Comparison of ENCODE assay signal across 8 mouse cellular contexts in genomic region chr11:102244926-102245449, GRCm38 (mm10). TPM values are rescaled to one million over a fixed set of nuclear protein-coding genes. Genes with fewer than 3 reads are reported as not detected.
DNase-seq lines count a peak whose midpoint lies in the region; ATAC-seq lines count a peak whose summit lies in the region.

No protein-coding gene starts in this region.

- peak overlapping the region; percentile 43 for H3K4me3 ChIP-seq in hindbrain, embryonic 16.5 days (ENCODE audit: low read length)
- peak overlapping the region; percentile 24 for H3K4me3 ChIP-seq in limb, embryonic 11.5 days (ENCODE audit: low read depth, low read length)
- peak overlapping the region; percentile 39 for H3K4me3 ChIP-seq in midbrain, embryonic 12.5 days
- peak overlapping the region; percentile 36 for H3K4me3 ChIP-seq in stomach, embryonic 15.5 days (replicated peaks)

- ATAC-seq in hindbrain, embryonic 16.5 days: peak; percentile 89
- peak; percentile 58 for ATAC-seq in limb, embryonic 11.5 days (ENCODE audit: insufficient number of reproducible peaks, low FRiP score, low TSS enrichment, low read depth)
- ATAC-seq in midbrain, embryonic 12.5 days (ENCODE audit: low FRiP score, low read depth): peak; percentile 57; the same call in 1 of the 2 replicates
- ATAC-seq in stomach, embryonic 15.5 days (ENCODE audit: insufficient read depth, low FRiP score, low read depth): peak; percentile 72

- H3K36me3 ChIP-seq in hindbrain, embryonic 16.5 days (ENCODE audit: control insufficient read depth, insufficient read depth, low read length): no peaks in the 10 kb centered on the region
- H3K36me3 ChIP-seq in limb, embryonic 11.5 days (ENCODE audit: control insufficient read depth, insufficient read depth, low read length): no peaks in the 10 kb centered on the region
- H3K36me3 ChIP-seq in midbrain, embryonic 12.5 days: no peaks in the 10 kb centered on the region
- no peaks in the 10 kb centered on the region for H3K36me3 ChIP-seq in stomach, embryonic 15.5 days

- peaks cover 17% of the 10 kb centered on the region for H3K4me1 ChIP-seq in hindbrain, embryonic 16.5 days (ENCODE audit: control insufficient read depth, insufficient read depth, low read depth, low read length)
- H3K4me1 ChIP-seq in limb, embryonic 11.5 days (ENCODE audit: control insufficient read depth, insufficient read depth, low read length): peaks cover 8% of the 10 kb centered on the region; the same call in 1 of the 2 replicates
- peaks cover 28% of the 10 kb centered on the region for H3K4me1 ChIP-seq in midbrain, embryonic 12.5 days
- H3K4me1 ChIP-seq in stomach, embryonic 15.5 days: peaks cover 29% of the 10 kb centered on the region

- peak; percentile 25 for DNase-seq in thymus, postnatal 25 days
- DNase-seq in thymus, postnatal 10 days (ENCODE audit: low spot score in 2 of 2): no peak
- DNase-seq in cerebellum, adult 9-11 months: peak; percentile 61
- DNase-seq in frontal cortex, postnatal 14 days (ENCODE audit: low spot score in 2 of 2): peak; percentile 75 to 82
- DNase-seq in limb, embryonic 11.5 days (ENCODE audit: low spot score): peak; percentile 62

- H3K9ac ChIP-seq in hindbrain, embryonic 16.5 days (ENCODE audit: low read depth, low read length): peak overlapping the region; percentile 58
- H3K9ac ChIP-seq in limb, embryonic 11.5 days (ENCODE audit: low read length): peak overlapping the region; percentile 46
- H3K9ac ChIP-seq in midbrain, embryonic 12.5 days (replicated peaks): peak overlapping the region; percentile 59
- H3K9ac ChIP-seq in stomach, embryonic 15.5 days: peak overlapping the region; percentile 29; the same call in 1 of the 2 replicates

- no peaks in the 10 kb centered on the region for H3K9me3 ChIP-seq in hindbrain, embryonic 16.5 days (ENCODE audit: control insufficient read depth, low read length)
- H3K9me3 ChIP-seq in limb, embryonic 11.5 days (ENCODE audit: control insufficient read depth, low read length): no peaks in the 10 kb centered on the region
- no peaks in the 10 kb centered on the region for H3K9me3 ChIP-seq in midbrain, embryonic 12.5 days
- H3K9me3 ChIP-seq in stomach, embryonic 15.5 days: no peaks in the 10 kb centered on the region

- H3K4me2 ChIP-seq in hindbrain, embryonic 16.5 days (ENCODE audit: low read length): peak overlapping the region; percentile 85
- H3K4me2 ChIP-seq in limb, embryonic 11.5 days (ENCODE audit: low read depth, severe bottlenecking): peak overlapping the region; percentile 63
- H3K4me2 ChIP-seq in midbrain, embryonic 12.5 days (replicated peaks): peak overlapping the region; percentile 76
- H3K4me2 ChIP-seq in stomach, embryonic 15.5 days: peak overlapping the region; percentile 75

- H3K27me3 ChIP-seq in hindbrain, embryonic 16.5 days (replicated peaks; ENCODE audit: control insufficient read depth, insufficient read depth, low read length): no peaks in the 10 kb centered on the region
- no peaks in the 10 kb centered on the region for H3K27me3 ChIP-seq in limb, embryonic 11.5 days (ENCODE audit: control insufficient read depth, insufficient read depth, low read length)
- no peaks in the 10 kb centered on the region for H3K27me3 ChIP-seq in midbrain, embryonic 12.5 days
- H3K27me3 ChIP-seq in stomach, embryonic 15.5 days (replicated peaks): no peaks in the 10 kb centered on the region

- WGBS in hindbrain, embryonic 16.5 days: under 1% methylated on average over 32 of the region's 32 CpGs
- 3% methylated on average over 32 of the region's 32 CpGs for WGBS in limb, embryonic 11.5 days
- WGBS in midbrain, embryonic 12.5 days: under 1% methylated on average over 32 of the region's 32 CpGs
- under 1% methylated on average over 32 of the region's 32 CpGs for whole genome bisulfite sequencing in stomach, embryonic 15.5 days

- peak overlapping the region; percentile 71 for H3K27ac ChIP-seq in hindbrain, embryonic 16.5 days (ENCODE audit: low read depth, low read length)
- H3K27ac ChIP-seq in limb, embryonic 11.5 days (replicated peaks; ENCODE audit: low read depth, low read length): no peak overlapping the region
- H3K27ac ChIP-seq in midbrain, embryonic 12.5 days (replicated peaks): peak overlapping the region; percentile 60
- peak overlapping the region; percentile 89 for H3K27ac ChIP-seq in stomach, embryonic 15.5 days

RNA-seq across cellular contexts. Expression of gene BC030867, which starts 3.7 kb away (rescaled TPM):
- 2.9 and 3.6 TPM in 2 replicates for polyA plus RNA-seq in hindbrain, embryonic 16.5 days (2015; fragmentation: Nextera tagmentation; extraction: Ambion mirVana)
- 26.9 and 27.8 TPM in 2 replicates for polyA plus RNA-seq in limb, embryonic 11.5 days (2014; fragmentation: Nextera tagmentation; extraction: Ambion mirVana)
- polyA plus RNA-seq in midbrain, embryonic 12.5 days (2016; fragmentation: Nextera tagmentation; extraction: Ambion mirVana): 11.8 and 15.2 TPM in 2 replicates
- 11.4 and 11.7 TPM in 2 replicates for polyA plus RNA-seq in stomach, embryonic 15.5 days (2015; fragmentation: Nextera tagmentation; extraction: Ambion mirVana)

RNA-seq across cellular contexts. Expression of gene Hdac5, which starts 15.0 kb away (rescaled TPM):
- polyA plus RNA-seq in hindbrain, embryonic 16.5 days (2015; fragmentation: Nextera tagmentation; extraction: Ambion mirVana): 75.8 and 83.0 TPM in 2 replicates
- polyA plus RNA-seq in limb, embryonic 11.5 days (2014; fragmentation: Nextera tagmentation; extraction: Ambion mirVana): 21.3 and 24.0 TPM in 2 replicates
- 98.4 and 106 TPM in 2 replicates for polyA plus RNA-seq in midbrain, embryonic 12.5 days (2016; fragmentation: Nextera tagmentation; extraction: Ambion mirVana)
- polyA plus RNA-seq in stomach, embryonic 15.5 days (2015; fragmentation: Nextera tagmentation; extraction: Ambion mirVana): 68.7 and 71.3 TPM in 2 replicates

RNA-seq across cellular contexts. Expression of gene Asb16, which starts 23.6 kb away (rescaled TPM):
- 0.09 and 0.11 TPM in 2 replicates for polyA plus RNA-seq in hindbrain, embryonic 16.5 days (2015; fragmentation: Nextera tagmentation; extraction: Ambion mirVana)
- polyA plus RNA-seq in limb, embryonic 11.5 days (2014; fragmentation: Nextera tagmentation; extraction: Ambion mirVana): 0.13 and 0.33 TPM in 2 replicates
- polyA plus RNA-seq in midbrain, embryonic 12.5 days (2016; fragmentation: Nextera tagmentation; extraction: Ambion mirVana): not detected in 2 replicates
- 0.09 TPM in 1 of 2 replicates, not detected in the other for polyA plus RNA-seq in stomach, embryonic 15.5 days (2015; fragmentation: Nextera tagmentation; extraction: Ambion mirVana)

RNA-seq across cellular contexts. Expression of gene Tmub2, which starts 39.7 kb away (rescaled TPM):
- 81.6 and 85.0 TPM in 2 replicates for polyA plus RNA-seq in hindbrain, embryonic 16.5 days (2015; fragmentation: Nextera tagmentation; extraction: Ambion mirVana)
- 46.7 and 51.5 TPM in 2 replicates for polyA plus RNA-seq in limb, embryonic 11.5 days (2014; fragmentation: Nextera tagmentation; extraction: Ambion mirVana)
- polyA plus RNA-seq in midbrain, embryonic 12.5 days (2016; fragmentation: Nextera tagmentation; extraction: Ambion mirVana): 65.5 and 69.4 TPM in 2 replicates
- polyA plus RNA-seq in stomach, embryonic 15.5 days (2015; fragmentation: Nextera tagmentation; extraction: Ambion mirVana): 47.8 and 51.9 TPM in 2 replicates

RNA-seq across cellular contexts. Expression of gene Atxn7l3, which starts 51.4 kb away (rescaled TPM):
- 26.6 and 29.2 TPM in 2 replicates for polyA plus RNA-seq in hindbrain, embryonic 16.5 days (2015; fragmentation: Nextera tagmentation; extraction: Ambion mirVana)
- polyA plus RNA-seq in limb, embryonic 11.5 days (2014; fragmentation: Nextera tagmentation; extraction: Ambion mirVana): 20.0 and 22.1 TPM in 2 replicates
- polyA plus RNA-seq in midbrain, embryonic 12.5 days (2016; fragmentation: Nextera tagmentation; extraction: Ambion mirVana): 24.7 and 26.6 TPM in 2 replicates
- polyA plus RNA-seq in stomach, embryonic 15.5 days (2015; fragmentation: Nextera tagmentation; extraction: Ambion mirVana): 14.5 and 14.8 TPM in 2 replicates

Comparison
In these comparisons a context has a peak if more than half of its experiments do, and no peak if none do; other contexts are left out.
1. DNase-seq: peak in thymus, postnatal 25 days (single experiment), cerebellum, adult 9-11 months (single experiment), frontal cortex, postnatal 14 days (2 of 2) and limb, embryonic 11.5 days (single experiment); none in thymus, postnatal 10 days (0 of 2).
2. Peak in every context shown above with its lines, with median percentiles within 50 percentile points of each other: ATAC-seq, H3K4me2 ChIP-seq, H3K4me3 ChIP-seq and H3K9ac ChIP-seq.